Mouse (Mus musculus) brain, embryonic 14.5 days (tissue): ENCODE measurements around the gene Tef.

Experiments
- CTCF ChIP-seq: fragments of 200-500 bp; IDR thresholded peaks from 2 replicates; pipeline ENCODE4 v1.5.1; 2012; ENCODE audit warnings: inconsistent platforms, mild to moderate bottlenecking, moderate library complexity, borderline replicate concordance; ENCODE audit not compliant: insufficient read depth, insufficient read length; ENCODE audit errors: extremely low read depth
- POLR2A ChIP-seq: fragments of 200-500 bp; IDR thresholded peaks from 2 replicates; pipeline ENCODE4 v1.6.1; 2012; ENCODE audit warnings: mild to moderate bottlenecking, inconsistent platforms, borderline replicate concordance; ENCODE audit not compliant: poor library complexity, insufficient read depth, insufficient read length, severe bottlenecking; ENCODE audit errors: extremely low read depth

GRCm38 (mm10) chr15:81814716-81815370 lies 12.6 kb downstream of the Tef start:
- TF ChIP-seq CTCF (no peak), POLR2A (no peak)
